Mouse (Mus musculus) MEL (cell line): Measurements from ENCODE around the gene Casc3. TPM values are rescaled to one million over a fixed set of nuclear protein-coding genes. Genes with fewer than 3 reads are reported as not detected.

ENCODE experiments used
- DNase-seq: peaks from one replicate; pipeline ENCODE4 v3.0.0; 2011; ENCODE audit warnings: low read depth, low spot score
- H3K27ac ChIP-seq: 2 replicates; pipeline ENCODE4 v1.5.1; 2012; ENCODE audit warnings: low read depth, mild to moderate bottlenecking, control low read depth, low read length, moderate library complexity; ENCODE audit not compliant: control insufficient read depth
- H3K27me3 ChIP-seq, 2 experiments: fragments of 150-350 bp in 1 of 2; sonication (generic) in 1 of 2; 2 replicates each; pipeline ENCODE4 v1.6.1; 2012; ENCODE audit warnings: low read length in 2 of 2, mild to moderate bottlenecking in 2 of 2, improper control_type of control experiment in 1 of 2, moderate library complexity in 1 of 2; ENCODE audit not compliant: insufficient read depth in 2 of 2, control insufficient read depth in 1 of 2
- H3K36me3 ChIP-seq, 2 experiments: 2 replicates each; pipeline ENCODE4 v1.6.1; 2012 to 2014; ENCODE audit warnings: low read length in 2 of 2, improper control_type of control experiment in 1 of 2, inconsistent platforms in 1 of 2, mild to moderate bottlenecking in 1 of 2; ENCODE audit not compliant: insufficient read depth in 2 of 2, control insufficient read depth in 1 of 2
- H3K4me1 ChIP-seq, 2 experiments: fragments of 150-350 bp in 1 of 2; sonication (generic) in 1 of 2; 2 replicates each; pipeline ENCODE4 v1.6.1; 2012; ENCODE audit warnings: low read length in 2 of 2, improper control_type of control experiment in 1 of 2, mild to moderate bottlenecking in 1 of 2; ENCODE audit not compliant: insufficient read depth in 2 of 2, control insufficient read depth in 1 of 2
- H3K4me3 ChIP-seq, 2 experiments: fragments of 150-350 bp in 1 of 2; sonication (generic) in 1 of 2; 2 replicates each; pipeline ENCODE4 v1.5.1; 2012; ENCODE audit warnings: low read depth in 2 of 2, low read length in 2 of 2, mild to moderate bottlenecking in 2 of 2, moderate library complexity in 2 of 2, control low read depth in 1 of 2, improper control_type of control experiment in 1 of 2; ENCODE audit not compliant: control insufficient read depth in 1 of 2, insufficient read depth in 1 of 2
- H3K79me2 ChIP-seq: 2 replicates; pipeline ENCODE4 v1.6.1; 2012; ENCODE audit warnings: mild to moderate bottlenecking, low read length, moderate library complexity; ENCODE audit not compliant: control insufficient read depth, poor library complexity, insufficient read depth
- H3K9ac ChIP-seq: 2 replicates; pipeline ENCODE4 v1.6.1; 2012; ENCODE audit warnings: low read depth, mild to moderate bottlenecking, control low read depth, low read length, moderate library complexity; ENCODE audit not compliant: control insufficient read depth, poor library complexity, severe bottlenecking
- H3K9me3 ChIP-seq: fragments of 150-350 bp; sonication (generic); replicated peaks from 2 replicates; pipeline ENCODE4 v1.6.1; 2012; ENCODE audit warnings: mild to moderate bottlenecking, low read length, improper control_type of control experiment, moderate library complexity; ENCODE audit not compliant: insufficient read depth
- BHLHE40 ChIP-seq: IDR thresholded peaks from 2 replicates; pipeline ENCODE4 v1.6.1; 2012; ENCODE audit warnings: low read depth, mild to moderate bottlenecking, inconsistent platforms, low read length, improper control_type of control experiment, borderline replicate concordance
- CHD2 ChIP-seq: IDR thresholded peaks from 2 replicates; pipeline ENCODE4 v1.6.1; 2011; ENCODE audit warnings: low read length, improper control_type of control experiment
- ELF1 ChIP-seq: IDR thresholded peaks from 2 replicates; pipeline ENCODE4 v1.6.1; 2014; ENCODE audit warnings: low read depth, mild to moderate bottlenecking, inconsistent platforms, low read length, improper control_type of control experiment, moderate library complexity
- EP300 ChIP-seq, 2 experiments: IDR thresholded peaks; 2 replicates each; pipeline ENCODE4 v1.6.1; 2011; ENCODE audit warnings: improper control_type of control experiment in 2 of 2, low read length in 2 of 2, low read depth in 1 of 2, mild to moderate bottlenecking in 1 of 2
- GATA1 ChIP-seq: IDR thresholded peaks from 2 replicates; pipeline ENCODE4 v1.6.1; 2011; ENCODE audit warnings: low read depth, low read length, improper control_type of control experiment
- HCFC1 ChIP-seq: IDR thresholded peaks from 2 replicates; pipeline ENCODE4 v1.6.1; 2012; ENCODE audit warnings: low read depth, mild to moderate bottlenecking, inconsistent platforms, low read length, improper control_type of control experiment, moderate library complexity
- JUND ChIP-seq: IDR thresholded peaks from 2 replicates; pipeline ENCODE4 v1.6.1; 2011; ENCODE audit warnings: low read depth, mild to moderate bottlenecking, improper control_type of control experiment, low read length
- MAZ ChIP-seq: IDR thresholded peaks from 2 replicates; pipeline ENCODE4 v1.6.1; 2012; ENCODE audit warnings: low read depth, mild to moderate bottlenecking, inconsistent platforms, low read length, improper control_type of control experiment
- MXI1 ChIP-seq: IDR thresholded peaks from 2 replicates; pipeline ENCODE4 v1.6.1; 2011; ENCODE audit warnings: mild to moderate bottlenecking, low read depth, low read length, improper control_type of control experiment
- MYB ChIP-seq: IDR thresholded peaks from 2 replicates; pipeline ENCODE4 v1.6.1; 2011; ENCODE audit warnings: mild to moderate bottlenecking, low read depth, low read length, improper control_type of control experiment
- NELFE ChIP-seq: IDR thresholded peaks from 2 replicates; pipeline ENCODE4 v1.6.1; 2011; ENCODE audit warnings: low read depth, low read length, improper control_type of control experiment
- SIN3A ChIP-seq: IDR thresholded peaks from 2 replicates; pipeline ENCODE4 v1.6.1; 2012; ENCODE audit warnings: low read length, improper control_type of control experiment, inconsistent platforms
- USF1 ChIP-seq: IDR thresholded peaks from 2 replicates; pipeline ENCODE4 v1.6.1; 2014; ENCODE audit warnings: low read depth, mild to moderate bottlenecking, inconsistent platforms, low read length, improper control_type of control experiment, moderate library complexity
- ZMIZ1 ChIP-seq: IDR thresholded peaks from 2 replicates; pipeline ENCODE4 v1.6.1; 2012; ENCODE audit warnings: low read depth, mild to moderate bottlenecking, inconsistent platforms, low read length, improper control_type of control experiment, moderate library complexity
- ZNF384 ChIP-seq: IDR thresholded peaks from 2 replicates; pipeline ENCODE4 v1.6.1; 2012; ENCODE audit warnings: low read depth, mild to moderate bottlenecking, inconsistent platforms, low read length, improper control_type of control experiment
- polyA plus RNA-seq, 2 experiments: library from polyadenylated mRNA; stranded (reverse) in 1 of 2; unstranded in 1 of 2; fragments of >175 nt in 1 of 2; fragments of >200 nt in 1 of 2; gene quantifications; 2 replicates each; pipeline versions ENCODE4 v1.2.1 to v1.2.4; 2012; ENCODE audit warnings: low replicate concordance in 2 of 2, low read depth in 1 of 2; ENCODE audit not compliant: insufficient read length in 2 of 2, insufficient read depth in 1 of 2, missing spikeins in 1 of 2
- total RNA-seq: library from RNA; depleted of rRNA; stranded (reverse); fragments of 300-350 nt; gene quantifications from 2 replicates; pipeline ENCODE4 v1.2.3, GENCODE M21; 2012

Casc3 gene
- total and polyA plus RNA-seq, 3 experiments: 18.2 to 61.0 (median 58.6) TPM

GRCm38 (mm10) chr11:98777888-98778287 is 26.8 kb upstream of the Casc3 start:
- H3K79me2 ChIP-seq: no peaks in the 10 kb centered on the region; the same call in 1 of the 2 replicates
- no peak overlapping the region for H3K9ac ChIP-seq
- H3K27ac ChIP-seq: no peak overlapping the region
- no peak overlapping the region for H3K4me3 ChIP-seq
- H3K4me1 ChIP-seq: peaks cover 11 to 39% of the 10 kb centered on the region in 2 experiments
- H3K27me3 ChIP-seq: no peaks in the 10 kb centered on the region
- H3K9me3 ChIP-seq: no peaks in the 10 kb centered on the region
- H3K36me3 ChIP-seq: peaks cover 0 to 20% of the 10 kb centered on the region in 2 experiments; a peak in 2 of 4 replicates
- DNase-seq: no peak
- TF ChIP-seq ELF1: no peak
- TF ChIP-seq MYB: no peak
- TF ChIP-seq BHLHE40: no peak
- no peak for TF ChIP-seq NELFE
- TF ChIP-seq ZNF384: no peak

- peak overlapping the region; percentile 11; the same call in 1 of the 2 replicates for H3K9ac ChIP-seq
- peaks cover 8 to 37% of the 10 kb centered on the region in 2 experiments for H3K4me1 ChIP-seq
- H3K27me3 ChIP-seq: no peaks in the 10 kb centered on the region
- TF ChIP-seq CHD2 (0 out of 2 replicates have a peak, but pooled peaks have one; percentile 11), USF1 (no peak), ZNF384 (no peak), MAZ (0 out of 2 replicates have a peak, but pooled peaks have one; percentile 2), JUND (no peak), SIN3A (peak; percentile 20; the same call in 1 of the 2 replicates), MXI1 (no peak; the same call in 1 of the 2 replicates), GATA1 (peak; percentile 37; the same call in 1 of the 2 replicates), HCFC1 (0 out of 2 replicates have a peak, but pooled peaks have one; percentile 7), EP300 (IDR thresholded peaks at IDR 0.05; ENCODE audit: low read depth in 1 of 2, low read length in 2 of 2) (0 out of 4 replicates have a peak, but pooled peaks of 1 of the 2 experiments have one; percentile 26), ZMIZ1 (no peak)
- no peak overlapping the region for H3K27ac ChIP-seq
- peaks cover 0 to 25% of the 10 kb centered on the region in 2 experiments; a peak in 2 of 4 replicates for H3K36me3 ChIP-seq
- DNase-seq: peak; percentile 58
- peak overlapping the region in 1 of 2 experiments; percentile 79; a peak in 2 of 4 replicates for H3K4me3 ChIP-seq
- no peaks in the 10 kb centered on the region; the same call in 1 of the 2 replicates for H3K79me2 ChIP-seq
- no peaks in the 10 kb centered on the region for H3K9me3 ChIP-seq
Measured at GRCm38 (mm10) chr11:98781851-98782512, 22.7 kb upstream of the Casc3 start.
